Mouse (Mus musculus) kidney, embryonic 16.5 days (tissue): ENCODE data around the gene Zbed3. TPM values are rescaled to one million over a fixed set of nuclear protein-coding genes. Genes with fewer than 3 reads are reported as not detected.

ENCODE experiments used
- ATAC-seq: fragments of 200-750 bp; cut with Nextera tagmentation; 2 replicates; pipeline ENCODE4 v1.8.0; 2017; ENCODE audit warnings: moderate TSS enrichment; ENCODE audit not compliant: low FRiP score, low TSS enrichment
- H3K27ac ChIP-seq: fragments of 300-500 bp; sonication (generic); 2 replicates; pipeline ENCODE4 v1.5.1; 2014; ENCODE audit warnings: low read length
- H3K27me3 ChIP-seq: fragments of 300-500 bp; sonication (generic); 2 replicates; pipeline ENCODE4 v1.6.1; 2014; ENCODE audit warnings: low read length, control low read depth, mixed read lengths; ENCODE audit not compliant: insufficient read depth
- H3K36me3 ChIP-seq: fragments of 300-500 bp; sonication (generic); 2 replicates; pipeline ENCODE4 v1.6.1; 2014; ENCODE audit warnings: low read length, control low read depth, mixed read lengths; ENCODE audit not compliant: insufficient read depth
- H3K4me1 ChIP-seq: fragments of 300-500 bp; sonication (generic); 2 replicates; pipeline ENCODE4 v1.6.1; 2014; ENCODE audit warnings: low read length, control low read depth, mixed read lengths; ENCODE audit not compliant: insufficient read depth
- H3K4me2 ChIP-seq: fragments of 300-500 bp; sonication (generic); replicated peaks from 2 replicates; pipeline ENCODE4 v1.6.1; 2014; ENCODE audit warnings: low read depth, low read length
- H3K4me3 ChIP-seq: fragments of 300-500 bp; sonication (generic); 2 replicates; pipeline ENCODE4 v1.5.1; 2014; ENCODE audit warnings: mild to moderate bottlenecking, low read length
- H3K9ac ChIP-seq: fragments of 300-500 bp; sonication (generic); replicated peaks from 2 replicates; pipeline ENCODE4 v1.6.1; 2014; ENCODE audit warnings: low read length
- H3K9me3 ChIP-seq: fragments of 300-500 bp; sonication (generic); 2 replicates; pipeline ENCODE4 v1.6.1; 2016; ENCODE audit warnings: low read length, control low read depth
- WGBS: fragments of 180-500 bp; shearing (Covaris S2); extraction: QIAGEN DNeasy Blood & Tissue Kit; methylation state at CpG from one replicate; pipeline ENCODE4 v1.1.7; 2014; 5-methylcytosine and 5-hydroxymethylcytosine counted together
- polyA plus RNA-seq: library from polyadenylated mRNA; unstranded; fragments of >200 nt; fragmentation: Nextera tagmentation; extraction: Ambion mirVana; gene quantifications from 2 replicates; pipeline ENCODE4 v1.2.1, GENCODE M21; 2015

Zbed3 gene
- polyA plus RNA-seq, 1 experiment from 2014 or later, result 77.8 TPM

DNA sequence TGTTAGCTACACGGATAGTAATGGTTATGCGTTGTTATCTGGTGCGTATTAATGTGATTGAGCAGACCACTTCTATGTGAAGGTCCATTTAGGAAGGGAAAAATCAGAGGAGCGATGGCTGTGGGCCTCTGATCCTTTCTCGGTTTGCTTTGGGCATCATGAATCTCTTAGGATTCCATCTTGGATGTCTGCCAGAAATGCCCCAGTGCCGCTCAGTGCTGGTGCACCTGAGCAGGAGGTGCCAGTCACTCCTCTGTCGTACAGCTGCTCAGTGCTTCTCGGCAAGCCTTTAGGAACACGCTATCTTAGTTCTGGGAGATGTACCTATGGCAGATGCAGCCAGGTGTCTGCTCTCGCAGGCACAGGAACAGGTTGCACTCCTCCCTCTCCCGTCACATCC is 5.4 kb downstream of the Zbed3 start:
- peak overlapping the region; percentile 12; the same call in 1 of the 2 replicates for H3K9ac ChIP-seq
- no peak overlapping the region for H3K4me3 ChIP-seq
- H3K9me3 ChIP-seq, result peaks cover 4% of the 10 kb centered on the region; the same call in 1 of the 2 replicates
- H3K36me3 ChIP-seq, result peaks cover 4% of the 10 kb centered on the region; the same call in 1 of the 2 replicates
- 75% methylated on average over 11 of the region's 11 CpGs for WGBS
- peaks cover 44% of the 10 kb centered on the region for H3K4me1 ChIP-seq
- peak overlapping the region; percentile 74 for H3K4me2 ChIP-seq
- H3K27me3 ChIP-seq, result no peaks in the 10 kb centered on the region
- no peak for ATAC-seq
- H3K27ac ChIP-seq, result peak overlapping the region; percentile 9; the same call in 1 of the 2 replicates

DNA sequence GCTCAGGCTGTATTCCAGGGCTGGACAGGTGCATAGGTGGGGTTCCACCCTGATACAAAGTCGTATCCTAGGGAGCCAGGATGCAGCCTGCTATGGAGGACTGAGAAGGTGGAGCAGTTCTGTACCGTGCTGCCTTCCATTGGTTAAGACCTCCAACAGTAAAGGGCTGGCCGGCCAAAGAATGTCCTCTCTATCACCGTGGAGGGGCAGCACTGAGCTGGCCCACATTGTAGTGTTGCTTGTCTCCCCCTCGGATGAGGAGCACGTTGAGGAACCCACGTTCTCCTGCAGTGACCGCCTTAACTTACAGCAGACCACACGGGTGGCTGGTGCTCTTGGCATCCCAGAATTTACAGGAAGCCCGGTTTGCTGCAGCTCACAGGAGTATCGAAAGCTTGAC is 7.1 kb downstream of the Zbed3 start:
- 59% methylated on average over 11 of the region's 11 CpGs for WGBS
- H3K36me3 ChIP-seq, result peaks cover 20% of the 10 kb centered on the region; the same call in 1 of the 2 replicates

DNA sequence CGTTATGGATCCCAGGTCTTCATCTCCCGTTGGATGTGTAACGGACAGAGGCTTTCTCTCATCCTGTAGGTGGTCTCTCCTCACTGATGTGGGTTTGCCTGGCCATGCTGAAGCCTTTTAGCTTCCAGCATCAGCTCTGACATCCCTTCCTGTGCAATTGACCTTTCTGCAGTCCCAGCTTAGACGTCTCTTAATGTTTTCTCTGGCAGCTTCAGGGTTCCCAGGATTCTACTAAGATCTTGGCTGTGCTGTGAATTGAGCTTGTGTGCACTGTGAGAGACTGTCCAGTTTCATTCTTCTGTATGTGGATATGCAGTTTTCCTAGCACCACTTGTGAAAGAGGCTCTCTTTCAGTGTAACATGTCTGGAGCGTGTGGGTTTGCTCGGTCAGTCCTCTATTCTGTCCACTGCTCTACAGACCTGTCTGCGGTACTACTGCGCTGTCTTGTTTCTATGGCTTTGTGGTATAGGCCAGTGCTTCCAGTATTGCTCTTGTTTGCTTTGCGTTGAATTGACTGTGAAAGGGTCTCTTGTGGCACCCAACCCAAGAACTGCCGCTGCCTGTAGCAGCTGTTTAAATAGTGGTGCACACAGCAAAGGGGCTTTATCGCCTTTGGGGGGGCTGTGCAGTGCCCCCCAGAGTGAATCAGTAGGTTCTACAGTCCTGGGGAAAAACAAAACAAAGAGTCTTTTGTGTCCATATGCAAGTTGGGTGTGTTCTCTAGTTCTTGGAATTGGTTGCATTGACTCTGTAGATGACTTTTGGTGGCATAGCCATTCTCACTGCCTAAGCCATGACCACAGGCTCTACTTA is 8.9 kb downstream of the Zbed3 start:
- 84% methylated on average over 11 of the region's 11 CpGs for WGBS
- Histone ChIP-seq H3K4me1 (peaks cover 35% of the 10 kb centered on the region), H3K27me3 (no peaks in the 10 kb centered on the region), H3K36me3 (peaks cover 32% of the 10 kb centered on the region), H3K4me2 (no peak overlapping the region), H3K9ac (no peak overlapping the region), H3K4me3 (no peak overlapping the region), H3K9me3 (peaks cover 7% of the 10 kb centered on the region; the same call in 1 of the 2 replicates), H3K27ac (no peak overlapping the region)
- ATAC-seq, result no peak

More for the DNA sequence above, 7.1 kb downstream of the Zbed3 start:
- H3K27me3 ChIP-seq, result no peaks in the 10 kb centered on the region
- peaks cover 7% of the 10 kb centered on the region; the same call in 1 of the 2 replicates for H3K9me3 ChIP-seq
- no peak overlapping the region for H3K9ac ChIP-seq
- no peak overlapping the region for H3K27ac ChIP-seq
- H3K4me3 ChIP-seq, result no peak overlapping the region
- no peak for ATAC-seq
- peaks cover 44% of the 10 kb centered on the region for H3K4me1 ChIP-seq
- H3K4me2 ChIP-seq, result no peak overlapping the region

DNA sequence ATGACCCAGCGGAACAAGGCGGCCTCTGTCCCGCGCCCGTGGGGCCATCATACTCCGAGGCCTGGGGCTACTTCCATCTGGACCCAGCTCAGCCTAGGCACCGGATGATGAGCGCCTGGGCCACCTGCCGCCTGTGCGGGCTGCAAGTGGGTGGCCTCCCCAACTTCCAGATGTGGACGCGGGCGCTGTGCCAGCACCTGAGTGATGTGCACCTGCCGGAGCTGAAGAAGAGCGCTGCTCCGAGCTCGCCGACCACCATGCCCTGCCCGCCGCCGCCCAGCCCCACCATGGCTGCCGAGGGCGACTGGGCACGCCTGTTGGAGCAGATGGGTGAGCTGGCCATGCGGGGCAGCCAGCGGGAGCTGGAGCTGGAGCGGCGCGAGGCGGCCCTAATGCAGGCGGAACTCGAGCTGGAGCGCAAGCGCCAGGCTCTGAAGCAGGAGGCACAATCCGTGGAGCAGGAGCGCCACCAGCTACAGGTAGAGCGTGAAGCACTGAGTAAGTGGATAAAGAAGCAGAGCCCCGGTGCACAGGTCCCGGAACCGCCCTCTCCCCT is 12.8 kb downstream of the Zbed3 start:
- Histone ChIP-seq H3K4me2 (no peak overlapping the region), H3K27ac (no peak overlapping the region), H3K4me3 (no peak overlapping the region), H3K4me1 (peaks cover 8% of the 10 kb centered on the region; the same call in 1 of the 2 replicates), H3K9ac (no peak overlapping the region), H3K27me3 (no peaks in the 10 kb centered on the region), H3K36me3 (peaks cover 55% of the 10 kb centered on the region), H3K9me3 (peaks cover 7% of the 10 kb centered on the region; the same call in 1 of the 2 replicates)
- 73% methylated on average over 40 of the region's 40 CpGs for WGBS
- peak; percentile 43 for ATAC-seq

DNA sequence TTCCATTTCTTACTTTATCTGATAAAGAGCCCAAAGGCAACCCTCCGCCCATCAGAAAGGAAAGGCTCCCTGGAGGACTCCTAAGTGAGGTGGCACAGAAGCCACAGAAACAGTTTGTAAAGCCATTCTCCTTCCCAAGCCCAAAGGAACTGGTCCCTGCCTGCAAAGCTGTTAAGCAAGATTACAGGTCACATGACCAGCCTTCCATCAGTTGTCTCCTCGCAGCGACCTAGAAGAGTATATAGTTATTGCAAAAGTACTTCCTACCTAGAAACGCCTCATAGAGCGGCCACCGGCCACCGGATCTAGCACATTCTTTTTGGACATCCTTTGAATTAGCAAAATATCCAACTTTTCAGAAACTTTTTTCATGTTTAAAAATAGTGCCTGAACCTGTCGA is 20.1 kb downstream of the Zbed3 start:
- no peaks in the 10 kb centered on the region for H3K9me3 ChIP-seq
- no peak for ATAC-seq
- H3K4me1 ChIP-seq, result no peaks in the 10 kb centered on the region
- whole genome bisulfite sequencing, result 84% methylated on average over 8 of the region's 8 CpGs
- no peak overlapping the region for H3K4me2 ChIP-seq
- no peaks in the 10 kb centered on the region for H3K27me3 ChIP-seq
- no peak overlapping the region for H3K27ac ChIP-seq
- H3K4me3 ChIP-seq, result no peak overlapping the region
- H3K36me3 ChIP-seq, result peaks cover 18% of the 10 kb centered on the region
- no peak overlapping the region for H3K9ac ChIP-seq

DNA sequence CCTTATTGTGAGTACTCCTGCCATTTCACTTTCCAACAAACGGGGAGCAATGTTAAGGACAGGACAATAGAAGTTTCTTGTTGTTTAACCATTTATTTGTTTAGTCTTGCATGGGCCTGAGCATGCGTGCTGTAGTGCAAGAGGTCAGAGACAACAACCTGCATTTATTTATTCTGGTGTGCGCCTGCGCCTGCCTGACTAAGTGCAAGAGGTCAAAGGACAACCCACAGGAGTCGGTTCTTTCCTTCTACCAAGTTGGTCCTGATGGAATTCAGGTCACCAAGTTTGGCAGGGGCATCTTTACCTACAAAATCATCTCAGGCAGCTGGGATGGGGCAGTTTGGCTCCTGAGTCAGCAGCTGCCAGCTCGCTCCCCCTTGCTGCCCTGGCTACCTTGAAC is 22.5 kb downstream of the Zbed3 start:
- Histone ChIP-seq H3K9me3 (no peaks in the 10 kb centered on the region), H3K4me2 (no peak overlapping the region), H3K4me3 (no peak overlapping the region), H3K4me1 (no peaks in the 10 kb centered on the region), H3K27me3 (no peaks in the 10 kb centered on the region), H3K27ac (no peak overlapping the region), H3K36me3 (peaks cover 12% of the 10 kb centered on the region), H3K9ac (no peak overlapping the region)
- 68% methylated on average over 6 of the region's 6 CpGs for WGBS
- no peak for ATAC-seq

DNA sequence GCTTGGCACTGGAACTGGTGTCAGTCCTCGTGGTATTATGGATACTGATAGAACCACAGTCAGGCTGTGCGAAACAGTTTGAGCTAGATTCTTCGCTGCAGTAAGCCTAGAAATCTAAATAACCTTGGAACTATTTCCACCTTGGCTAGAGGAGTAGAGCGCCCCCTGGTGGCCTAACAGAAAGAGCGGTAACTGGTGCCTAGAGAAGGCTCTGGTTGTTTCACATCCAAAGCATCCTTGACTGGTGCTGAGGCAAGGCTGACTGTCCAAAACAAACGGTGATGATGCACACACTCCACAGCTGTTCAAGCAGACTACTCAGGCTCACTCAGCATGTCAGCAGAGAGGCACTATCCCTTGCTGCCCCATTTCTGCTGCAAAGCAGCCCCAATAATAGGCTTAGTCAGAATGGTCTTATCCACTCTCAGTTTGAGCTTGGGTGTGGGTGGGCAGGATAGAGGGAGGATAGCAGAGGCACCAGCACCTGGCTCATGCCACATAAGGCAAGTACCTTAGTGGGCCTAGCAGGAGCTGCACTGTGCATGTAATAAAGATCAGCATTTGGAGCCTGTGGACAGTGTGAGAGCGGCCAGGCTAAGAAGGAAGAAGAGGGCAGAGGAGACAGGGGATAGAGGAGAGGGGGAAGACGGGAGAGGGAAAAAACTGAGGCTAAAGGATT is 23.7 kb downstream of the Zbed3 start:
- Histone ChIP-seq H3K4me2 (no peak overlapping the region), H3K4me3 (no peak overlapping the region), H3K27ac (no peak overlapping the region), H3K9me3 (no peaks in the 10 kb centered on the region), H3K27me3 (no peaks in the 10 kb centered on the region), H3K9ac (no peak overlapping the region), H3K36me3 (peaks cover 21% of the 10 kb centered on the region), H3K4me1 (no peaks in the 10 kb centered on the region)
- ATAC-seq, result peak; percentile 46
- WGBS, result 30% methylated on average over 8 of the region's 8 CpGs

DNA sequence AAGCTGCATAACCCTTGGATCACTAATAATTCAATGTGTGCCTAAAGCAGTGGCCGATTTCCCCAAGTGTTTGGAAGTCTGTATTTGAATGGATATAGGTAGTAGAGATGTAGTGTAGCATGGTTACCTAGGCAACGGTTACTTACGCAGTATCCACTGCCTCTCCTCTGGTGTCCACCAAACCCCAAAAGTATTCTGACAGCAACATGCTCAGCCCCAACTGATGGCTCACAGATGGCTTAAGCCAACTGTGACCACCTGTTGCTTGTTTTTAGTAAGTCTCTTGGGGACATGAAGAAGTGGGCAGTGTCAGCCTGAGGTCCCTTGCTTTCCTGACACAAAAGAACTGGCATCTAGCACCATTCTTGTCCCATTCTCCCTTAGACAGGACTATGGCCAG is 25.1 kb downstream of the Zbed3 start:
- Histone ChIP-seq H3K4me1 (no peaks in the 10 kb centered on the region), H3K27me3 (no peaks in the 10 kb centered on the region), H3K9me3 (no peaks in the 10 kb centered on the region), H3K36me3 (peaks cover 28% of the 10 kb centered on the region), H3K4me2 (no peak overlapping the region), H3K27ac (no peak overlapping the region), H3K4me3 (no peak overlapping the region), H3K9ac (no peak overlapping the region)
- ATAC-seq, result no peak
- WGBS, result 88% methylated on average over 3 of the region's 3 CpGs

DNA sequence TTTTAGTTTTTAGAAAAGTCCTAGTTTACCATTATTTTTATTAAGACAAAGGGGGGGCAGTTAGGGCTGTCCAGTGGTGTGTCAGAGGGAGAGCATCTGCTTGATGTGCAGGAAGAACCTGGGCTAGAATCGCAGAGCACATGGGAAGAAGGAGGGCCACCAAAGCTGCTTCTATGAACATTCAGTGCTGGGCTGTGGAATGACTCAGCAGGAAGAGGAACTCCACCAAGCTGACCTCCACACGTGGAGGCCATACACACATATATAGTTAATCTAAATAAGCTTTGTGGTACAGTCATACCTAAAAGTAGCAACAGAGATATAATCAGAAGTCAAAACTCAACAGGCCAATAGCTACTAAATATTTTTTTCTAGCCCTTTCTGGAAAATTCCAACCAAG is 34.8 kb downstream of the Zbed3 start:
- no peaks in the 10 kb centered on the region for H3K9me3 ChIP-seq
- H3K36me3 ChIP-seq, result peaks cover 71% of the 10 kb centered on the region
- H3K27me3 ChIP-seq, result no peaks in the 10 kb centered on the region
- no peak for ATAC-seq
- H3K9ac ChIP-seq, result no peak overlapping the region
- H3K4me1 ChIP-seq, result no peaks in the 10 kb centered on the region
- 83% methylated on average over 2 of the region's 2 CpGs for WGBS
- H3K27ac ChIP-seq, result no peak overlapping the region
- no peak overlapping the region for H3K4me3 ChIP-seq
- H3K4me2 ChIP-seq, result no peak overlapping the region
